Mouse (Mus musculus): ENCODE measurements around the gene Tmem221. TPM values are rescaled to one million over a fixed set of nuclear protein-coding genes. Genes with fewer than 3 reads are reported as not detected.

Gene Tmem221
- total and polyA plus RNA-seq, 3 experiments: not detected

- Histone ChIP-seq H3K36me3 (replicated peaks) (no peaks in the 10 kb centered on the region), H3K27me3 (ENCODE audit: insufficient read depth, low read length) (peaks cover 35% of the 10 kb centered on the region), H3K4me1 (ENCODE audit: insufficient read depth, low read depth, low read length) (peaks cover 17% of the 10 kb centered on the region), H3K9me3 (replicated peaks) (no peaks in the 10 kb centered on the region), H3K4me3 (ENCODE audit: low read depth, low read length) (no peak overlapping the region)
- no peak for DNase-seq (ENCODE audit: low spot score)
- TF ChIP-seq GATA1 (IDR thresholded peaks at IDR 0.05; ENCODE audit: borderline replicate concordance, low read length) (no peak), GATA2 (IDR thresholded peaks at IDR 0.05; ENCODE audit: borderline replicate concordance, low read depth, low read length) (no peak), TAL1 (conservative IDR thresholded peaks at IDR 0.05; ENCODE audit: low read depth, low read length) (no peak), POLR2AphosphoS5 (IDR thresholded peaks at IDR 0.05; ENCODE audit: insufficient replicate concordance, low read depth, low read length) (no peak), CTCF (IDR thresholded peaks at IDR 0.05; ENCODE audit: low read depth, low read length) (no peak)
- no peak for ATAC-seq (ENCODE audit: extremely low read depth, insufficient number of reproducible peaks, low FRiP score, poor library complexity, severe bottlenecking)
Observed at GRCm38 (mm10) chr8:71515043-71515442, 43.6 kb downstream of the Tmem221 start.

- DNase-seq (ENCODE audit: low spot score) (no peak), ATAC-seq (ENCODE audit: extremely low read depth, insufficient number of reproducible peaks, low FRiP score, poor library complexity, severe bottlenecking) (no peak)
- Histone ChIP-seq H3K4me3 (ENCODE audit: low read depth, low read length) (no peak overlapping the region), H3K4me1 (ENCODE audit: insufficient read depth, low read depth, low read length) (peaks cover 17% of the 10 kb centered on the region), H3K36me3 (replicated peaks) (no peaks in the 10 kb centered on the region), H3K27me3 (ENCODE audit: insufficient read depth, low read length) (peaks cover 44% of the 10 kb centered on the region), H3K9me3 (replicated peaks) (no peaks in the 10 kb centered on the region)
- TF ChIP-seq TAL1 (conservative IDR thresholded peaks at IDR 0.05; ENCODE audit: low read depth, low read length) (no peak), POLR2AphosphoS5 (IDR thresholded peaks at IDR 0.05; ENCODE audit: insufficient replicate concordance, low read depth, low read length) (no peak), GATA1 (IDR thresholded peaks at IDR 0.05; ENCODE audit: borderline replicate concordance, low read length) (no peak), CTCF (IDR thresholded peaks at IDR 0.05; ENCODE audit: low read depth, low read length) (no peak), GATA2 (IDR thresholded peaks at IDR 0.05; ENCODE audit: borderline replicate concordance, low read depth, low read length) (no peak)
Observed at GRCm38 (mm10) chr8:71513018-71513754, 45.5 kb downstream of the Tmem221 start.

GRCm38 (mm10) chr8:71511644-71512043 is 47.0 kb downstream of the Tmem221 start, which contains the start of gene Plvap:
Plvap (minus strand) TSS chr8:71511752.
- no peak for DNase-seq (ENCODE audit: low spot score)
- peak; percentile 15; the same call in 1 of the 2 replicates for ATAC-seq (ENCODE audit: extremely low read depth, insufficient number of reproducible peaks, low FRiP score, poor library complexity, severe bottlenecking)
- no peak for TF ChIP-seq CTCF (IDR thresholded peaks at IDR 0.05; ENCODE audit: low read depth, low read length)
- no peak for TF ChIP-seq GATA2 (IDR thresholded peaks at IDR 0.05; ENCODE audit: borderline replicate concordance, low read depth, low read length)
- no peak for TF ChIP-seq TAL1 (conservative IDR thresholded peaks at IDR 0.05; ENCODE audit: low read depth, low read length)
- TF ChIP-seq POLR2AphosphoS5 (IDR thresholded peaks at IDR 0.05; ENCODE audit: insufficient replicate concordance, low read depth, low read length): no peak
- TF ChIP-seq GATA1 (IDR thresholded peaks at IDR 0.05; ENCODE audit: borderline replicate concordance, low read length): no peak
- H3K9me3 ChIP-seq (replicated peaks): no peaks in the 10 kb centered on the region
- no peaks in the 10 kb centered on the region for H3K36me3 ChIP-seq (replicated peaks)
- peaks cover 51% of the 10 kb centered on the region for H3K27me3 ChIP-seq (ENCODE audit: insufficient read depth, low read length)
- peaks cover 17% of the 10 kb centered on the region for H3K4me1 ChIP-seq (ENCODE audit: insufficient read depth, low read depth, low read length)
- H3K4me3 ChIP-seq (ENCODE audit: low read depth, low read length): no peak within 1 kb of the TSS; the same call in 1 of the 2 replicates

- no peak for ATAC-seq (ENCODE audit: extremely low read depth, insufficient number of reproducible peaks, low FRiP score, poor library complexity, severe bottlenecking)
- H3K27me3 ChIP-seq (ENCODE audit: insufficient read depth, low read length): peaks cover 60% of the 10 kb centered on the region
- peaks cover 17% of the 10 kb centered on the region for H3K4me1 ChIP-seq (ENCODE audit: insufficient read depth, low read depth, low read length)
Observed at GRCm38 (mm10) chr8:71509316-71509715, 49.4 kb downstream of the Tmem221 start.

GRCm38 (mm10) chr8:71507589-71508104 is 51.0 kb downstream of the Tmem221 start:
- TF ChIP-seq GATA2 (IDR thresholded peaks at IDR 0.05; ENCODE audit: borderline replicate concordance, low read depth, low read length) (no peak), GATA1 (IDR thresholded peaks at IDR 0.05; ENCODE audit: borderline replicate concordance, low read length) (no peak), CTCF (IDR thresholded peaks at IDR 0.05; ENCODE audit: low read depth, low read length) (no peak), TAL1 (conservative IDR thresholded peaks at IDR 0.05; ENCODE audit: low read depth, low read length) (no peak), POLR2AphosphoS5 (IDR thresholded peaks at IDR 0.05; ENCODE audit: insufficient replicate concordance, low read depth, low read length) (no peak)
- no peaks in the 10 kb centered on the region for H3K36me3 ChIP-seq (replicated peaks)
- H3K9me3 ChIP-seq (replicated peaks): no peaks in the 10 kb centered on the region
- peaks cover 53% of the 10 kb centered on the region for H3K27me3 ChIP-seq (ENCODE audit: insufficient read depth, low read length)
- H3K4me1 ChIP-seq (ENCODE audit: insufficient read depth, low read depth, low read length): peaks cover 13% of the 10 kb centered on the region
- ATAC-seq (ENCODE audit: extremely low read depth, insufficient number of reproducible peaks, low FRiP score, poor library complexity, severe bottlenecking): no peak
- H3K4me3 ChIP-seq (ENCODE audit: low read depth, low read length): 0 out of 2 replicates have a peak overlapping the region, but pooled peaks have one; percentile 30
- DNase-seq (ENCODE audit: low spot score): no peak

More at GRCm38 (mm10) chr8:71509316-71509715, 49.4 kb downstream of the Tmem221 start:
- no peaks in the 10 kb centered on the region for H3K36me3 ChIP-seq (replicated peaks)
- no peak for DNase-seq (ENCODE audit: low spot score)
- H3K4me3 ChIP-seq (ENCODE audit: low read depth, low read length): no peak overlapping the region
- H3K9me3 ChIP-seq (replicated peaks): no peaks in the 10 kb centered on the region
- TF ChIP-seq POLR2AphosphoS5 (IDR thresholded peaks at IDR 0.05; ENCODE audit: insufficient replicate concordance, low read depth, low read length) (no peak), CTCF (IDR thresholded peaks at IDR 0.05; ENCODE audit: low read depth, low read length) (no peak), GATA2 (IDR thresholded peaks at IDR 0.05; ENCODE audit: borderline replicate concordance, low read depth, low read length) (no peak), GATA1 (IDR thresholded peaks at IDR 0.05; ENCODE audit: borderline replicate concordance, low read length) (no peak), TAL1 (conservative IDR thresholded peaks at IDR 0.05; ENCODE audit: low read depth, low read length) (no peak)

- no peak for TF ChIP-seq GATA2 (IDR thresholded peaks at IDR 0.05; ENCODE audit: borderline replicate concordance, low read depth, low read length)
- no peak for TF ChIP-seq POLR2AphosphoS5 (IDR thresholded peaks at IDR 0.05; ENCODE audit: insufficient replicate concordance, low read depth, low read length)
- TF ChIP-seq CTCF (IDR thresholded peaks at IDR 0.05; ENCODE audit: low read depth, low read length): no peak
- TF ChIP-seq TAL1 (conservative IDR thresholded peaks at IDR 0.05; ENCODE audit: low read depth, low read length): no peak
- TF ChIP-seq GATA1 (IDR thresholded peaks at IDR 0.05; ENCODE audit: borderline replicate concordance, low read length): no peak
- H3K4me3 ChIP-seq (ENCODE audit: low read depth, low read length): no peak overlapping the region
- H3K36me3 ChIP-seq (replicated peaks): no peaks in the 10 kb centered on the region
- peaks cover 42% of the 10 kb centered on the region for H3K27me3 ChIP-seq (ENCODE audit: insufficient read depth, low read length)
- DNase-seq (ENCODE audit: low spot score): no peak
- no peaks in the 10 kb centered on the region; the same call in 1 of the 2 replicates for H3K4me1 ChIP-seq (ENCODE audit: insufficient read depth, low read depth, low read length)
- H3K9me3 ChIP-seq (replicated peaks): no peaks in the 10 kb centered on the region
- no peak for ATAC-seq (ENCODE audit: extremely low read depth, insufficient number of reproducible peaks, low FRiP score, poor library complexity, severe bottlenecking)
Observed at GRCm38 (mm10) chr8:71505979-71506378, 52.7 kb downstream of the Tmem221 start.

Data from G1E (cell line).